Mouse (Mus musculus): ENCODE results near the gene Rgs13. TPM values are rescaled to one million over a fixed set of nuclear protein-coding genes. Genes with fewer than 3 reads are reported as not detected.

Gene Rgs13
- polyA plus RNA-seq, 1 experiment from 2014 or later, result not detected

- H3K4me2 ChIP-seq (replicated peaks), result no peak overlapping the region
- no peak overlapping the region for H3K27ac ChIP-seq
- H3K4me1 ChIP-seq, result peaks cover 5% of the 10 kb centered on the region
- H3K36me3 ChIP-seq, result no peaks in the 10 kb centered on the region
- no peaks in the 10 kb centered on the region for H3K9me3 ChIP-seq
- no peak overlapping the region for H3K9ac ChIP-seq
- H3K4me3 ChIP-seq, result no peak overlapping the region
- 88% methylated on average over 4 of the region's 4 CpGs for WGBS
- ATAC-seq (ENCODE audit: low FRiP score, low read depth), result no peak
- no peaks in the 10 kb centered on the region for H3K27me3 ChIP-seq
Measured at GRCm38 (mm10) chr1:144179559-144179958, 2.4 kb upstream of the Rgs13 start.

GRCm38 (mm10) chr1:144178281-144178957, 1.2 kb upstream of the Rgs13 start:
- Histone ChIP-seq H3K9me3 (no peaks in the 10 kb centered on the region), H3K4me3 (no peak overlapping the region), H3K27me3 (no peaks in the 10 kb centered on the region), H3K4me2 (replicated peaks) (no peak overlapping the region), H3K27ac (no peak overlapping the region), H3K36me3 (no peaks in the 10 kb centered on the region), H3K9ac (no peak overlapping the region), H3K4me1 (no peaks in the 10 kb centered on the region)
- ATAC-seq (ENCODE audit: low FRiP score, low read depth), result no peak
- 83% methylated on average over 9 of the region's 9 CpGs for WGBS

GRCm38 (mm10) chr1:144177620-144178019, 448 bp upstream of the Rgs13 start:
- no peak overlapping the region for H3K4me3 ChIP-seq
- no peaks in the 10 kb centered on the region for H3K36me3 ChIP-seq
- H3K9ac ChIP-seq, result no peak overlapping the region
- no peaks in the 10 kb centered on the region for H3K4me1 ChIP-seq
- no peak overlapping the region for H3K27ac ChIP-seq
- H3K9me3 ChIP-seq, result no peaks in the 10 kb centered on the region
- no peak overlapping the region for H3K4me2 ChIP-seq (replicated peaks)
- no peak for ATAC-seq (ENCODE audit: low FRiP score, low read depth)
- H3K27me3 ChIP-seq, result no peaks in the 10 kb centered on the region

GRCm38 (mm10) chr1:144174760-144175159, 2.4 kb downstream of the Rgs13 start:
- no peak overlapping the region for H3K4me3 ChIP-seq
- no peaks in the 10 kb centered on the region for H3K27me3 ChIP-seq
- 86% methylated on average over 6 of the region's 6 CpGs for WGBS
- H3K36me3 ChIP-seq, result no peaks in the 10 kb centered on the region
- no peak for ATAC-seq (ENCODE audit: low FRiP score, low read depth)
- no peak overlapping the region for H3K4me2 ChIP-seq (replicated peaks)
- H3K27ac ChIP-seq, result no peak overlapping the region
- H3K9ac ChIP-seq, result no peak overlapping the region
- H3K4me1 ChIP-seq, result no peaks in the 10 kb centered on the region
- H3K9me3 ChIP-seq, result no peaks in the 10 kb centered on the region

GRCm38 (mm10) chr1:144173568-144174036, 3.6 kb downstream of the Rgs13 start:
- 75% methylated on average over 2 of the region's 2 CpGs for WGBS
- no peaks in the 10 kb centered on the region for H3K36me3 ChIP-seq
- no peaks in the 10 kb centered on the region for H3K9me3 ChIP-seq
- no peak overlapping the region for H3K9ac ChIP-seq
- H3K27me3 ChIP-seq, result no peaks in the 10 kb centered on the region
- H3K4me3 ChIP-seq, result no peak overlapping the region
- ATAC-seq (ENCODE audit: low FRiP score, low read depth), result no peak
- no peak overlapping the region for H3K27ac ChIP-seq
- no peaks in the 10 kb centered on the region for H3K4me1 ChIP-seq
- H3K4me2 ChIP-seq (replicated peaks), result no peak overlapping the region

- 92% methylated on average over 4 of the region's 4 CpGs for WGBS
Measured at GRCm38 (mm10) chr1:144168921-144169320, 8.3 kb downstream of the Rgs13 start.

GRCm38 (mm10) chr1:144167761-144168160, 9.4 kb downstream of the Rgs13 start:
- Histone ChIP-seq H3K4me3 (no peak overlapping the region), H3K4me1 (no peaks in the 10 kb centered on the region), H3K9me3 (no peaks in the 10 kb centered on the region), H3K36me3 (no peaks in the 10 kb centered on the region), H3K4me2 (replicated peaks) (no peak overlapping the region), H3K27me3 (no peaks in the 10 kb centered on the region), H3K9ac (no peak overlapping the region), H3K27ac (no peak overlapping the region)
- 79% methylated on average over 1 of the region's 1 CpGs for WGBS
- ATAC-seq (ENCODE audit: low FRiP score, low read depth), result no peak

More at GRCm38 (mm10) chr1:144168921-144169320, 8.3 kb downstream of the Rgs13 start:
- H3K27me3 ChIP-seq, result no peaks in the 10 kb centered on the region
- no peak overlapping the region for H3K4me2 ChIP-seq (replicated peaks)
- H3K4me1 ChIP-seq, result no peaks in the 10 kb centered on the region
- no peak overlapping the region for H3K9ac ChIP-seq
- no peaks in the 10 kb centered on the region for H3K9me3 ChIP-seq
- no peak overlapping the region for H3K27ac ChIP-seq
- ATAC-seq (ENCODE audit: low FRiP score, low read depth), result no peak
- no peaks in the 10 kb centered on the region for H3K36me3 ChIP-seq
- no peak overlapping the region for H3K4me3 ChIP-seq

- ATAC-seq (ENCODE audit: low FRiP score, low read depth), result no peak
- Histone ChIP-seq H3K36me3 (no peaks in the 10 kb centered on the region), H3K4me1 (no peaks in the 10 kb centered on the region), H3K27me3 (no peaks in the 10 kb centered on the region), H3K9ac (no peak overlapping the region), H3K27ac (no peak overlapping the region), H3K4me3 (no peak overlapping the region), H3K4me2 (replicated peaks) (no peak overlapping the region), H3K9me3 (no peaks in the 10 kb centered on the region)
- 60% methylated on average over 5 of the region's 5 CpGs for WGBS
Measured at GRCm38 (mm10) chr1:144166897-144167296, 10.3 kb downstream of the Rgs13 start.

GRCm38 (mm10) chr1:144166275-144166674, 10.9 kb downstream of the Rgs13 start:
- no peak overlapping the region for H3K27ac ChIP-seq
- H3K27me3 ChIP-seq, result no peaks in the 10 kb centered on the region
- H3K36me3 ChIP-seq, result no peaks in the 10 kb centered on the region
- H3K4me3 ChIP-seq, result no peak overlapping the region
- H3K4me2 ChIP-seq (replicated peaks), result no peak overlapping the region
- H3K4me1 ChIP-seq, result no peaks in the 10 kb centered on the region
- no peak overlapping the region for H3K9ac ChIP-seq
- H3K9me3 ChIP-seq, result no peaks in the 10 kb centered on the region
- no peak for ATAC-seq (ENCODE audit: low FRiP score, low read depth)
- WGBS, result 93% methylated on average over 2 of the region's 2 CpGs

GRCm38 (mm10) chr1:144152526-144152925, 24.6 kb downstream of the Rgs13 start:
- WGBS, result 50% methylated on average over 1 of the region's 1 CpGs
- ATAC-seq (ENCODE audit: low FRiP score, low read depth), result no peak
- Histone ChIP-seq H3K27me3 (no peaks in the 10 kb centered on the region), H3K4me1 (no peaks in the 10 kb centered on the region), H3K9me3 (no peaks in the 10 kb centered on the region), H3K4me2 (replicated peaks) (no peak overlapping the region), H3K9ac (no peak overlapping the region), H3K4me3 (no peak overlapping the region), H3K27ac (no peak overlapping the region), H3K36me3 (no peaks in the 10 kb centered on the region)

- ATAC-seq (ENCODE audit: low FRiP score, low read depth), result no peak
- H3K27ac ChIP-seq, result no peak overlapping the region
- H3K9ac ChIP-seq, result no peak overlapping the region
- H3K4me3 ChIP-seq, result no peak overlapping the region
- no peak overlapping the region for H3K4me2 ChIP-seq (replicated peaks)
- no peaks in the 10 kb centered on the region for H3K4me1 ChIP-seq
- no peaks in the 10 kb centered on the region for H3K36me3 ChIP-seq
- no peaks in the 10 kb centered on the region for H3K27me3 ChIP-seq
- no peaks in the 10 kb centered on the region for H3K9me3 ChIP-seq
- WGBS, result 87% methylated on average over 1 of the region's 1 CpGs
Measured at GRCm38 (mm10) chr1:144152184-144152525, 25.0 kb downstream of the Rgs13 start.

GRCm38 (mm10) chr1:144151401-144152183, 25.6 kb downstream of the Rgs13 start:
- H3K9me3 ChIP-seq, result no peaks in the 10 kb centered on the region
- H3K27me3 ChIP-seq, result no peaks in the 10 kb centered on the region
- no peak overlapping the region for H3K4me3 ChIP-seq
- H3K4me1 ChIP-seq, result no peaks in the 10 kb centered on the region
- WGBS, result 64% methylated on average over 5 of the region's 5 CpGs
- H3K27ac ChIP-seq, result no peak overlapping the region
- H3K9ac ChIP-seq, result no peak overlapping the region
- H3K4me2 ChIP-seq (replicated peaks), result no peak overlapping the region
- H3K36me3 ChIP-seq, result no peaks in the 10 kb centered on the region
- ATAC-seq (ENCODE audit: low FRiP score, low read depth), result peak; percentile 69

All from limb, embryonic 13.5 days (tissue).